Mouse (Mus musculus): ENCODE results near the gene Mlxipl.

Gene Mlxipl

GRCm38 (mm10) chr5:135149820-135150178 lies 60.1 kb downstream of the Mlxipl start:
- TF ChIP-seq GATA4 (IDR thresholded peaks at IDR 0.05; ENCODE audit: insufficient replicate concordance, low read length), result no peak

GRCm38 (mm10) chr5:135156496-135156895 lies 66.8 kb downstream of the Mlxipl start:
- no peak for TF ChIP-seq GATA4 (IDR thresholded peaks at IDR 0.05; ENCODE audit: insufficient replicate concordance, low read length)

- no peak for TF ChIP-seq GATA4 (IDR thresholded peaks at IDR 0.05; ENCODE audit: insufficient replicate concordance, low read length)
These were observed 71.5 kb downstream of the Mlxipl start for GRCm38 (mm10) chr5:135161221-135161620.

- TF ChIP-seq GATA4 (IDR thresholded peaks at IDR 0.05; ENCODE audit: insufficient replicate concordance, low read length), result no peak
These were observed 72.0 kb downstream of the Mlxipl start for GRCm38 (mm10) chr5:135161650-135162049.

GRCm38 (mm10) chr5:135162361-135162760 lies 72.7 kb downstream of the Mlxipl start:
- no peak for TF ChIP-seq GATA4 (IDR thresholded peaks at IDR 0.05; ENCODE audit: insufficient replicate concordance, low read length)

- no peak for TF ChIP-seq GATA4 (IDR thresholded peaks at IDR 0.05; ENCODE audit: insufficient replicate concordance, low read length)
These were observed 73.1 kb downstream of the Mlxipl start for GRCm38 (mm10) chr5:135162821-135163220.

GRCm38 (mm10) chr5:135166909-135167308 lies 77.2 kb downstream of the Mlxipl start:
- TF ChIP-seq GATA4 (IDR thresholded peaks at IDR 0.05; ENCODE audit: insufficient replicate concordance, low read length), result no peak

- no peak for TF ChIP-seq GATA4 (IDR thresholded peaks at IDR 0.05; ENCODE audit: insufficient replicate concordance, low read length)
These were observed 77.8 kb downstream of the Mlxipl start for GRCm38 (mm10) chr5:135167469-135167868.

GRCm38 (mm10) chr5:135168063-135169062 lies 78.7 kb downstream of the Mlxipl start, which contains the start of gene Bcl7b:
Gene Bcl7b (plus strand): TSS chr5:135168283.
- no peak for TF ChIP-seq GATA4 (IDR thresholded peaks at IDR 0.05; ENCODE audit: insufficient replicate concordance, low read length)

GRCm38 (mm10) chr5:135169479-135169878 lies 79.8 kb downstream of the Mlxipl start:
- TF ChIP-seq GATA4 (IDR thresholded peaks at IDR 0.05; ENCODE audit: insufficient replicate concordance, low read length), result no peak

- TF ChIP-seq GATA4 (IDR thresholded peaks at IDR 0.05; ENCODE audit: insufficient replicate concordance, low read length), result no peak
These were observed 82.1 kb downstream of the Mlxipl start for GRCm38 (mm10) chr5:135171688-135172220.

- no peak for TF ChIP-seq GATA4 (IDR thresholded peaks at IDR 0.05; ENCODE audit: insufficient replicate concordance, low read length)
These were observed 83.3 kb downstream of the Mlxipl start for GRCm38 (mm10) chr5:135172986-135173385.

- TF ChIP-seq GATA4 (IDR thresholded peaks at IDR 0.05; ENCODE audit: insufficient replicate concordance, low read length), result no peak
These were observed 85.4 kb downstream of the Mlxipl start for GRCm38 (mm10) chr5:135175086-135175485.

GRCm38 (mm10) chr5:135178523-135178922 lies 88.8 kb downstream of the Mlxipl start:
- no peak for TF ChIP-seq GATA4 (IDR thresholded peaks at IDR 0.05; ENCODE audit: insufficient replicate concordance, low read length)

- no peak for TF ChIP-seq GATA4 (IDR thresholded peaks at IDR 0.05; ENCODE audit: insufficient replicate concordance, low read length)
These were observed 89.3 kb downstream of the Mlxipl start for GRCm38 (mm10) chr5:135178996-135179395.

GRCm38 (mm10) chr5:135179616-135180015 lies 89.9 kb downstream of the Mlxipl start:
- TF ChIP-seq GATA4 (IDR thresholded peaks at IDR 0.05; ENCODE audit: insufficient replicate concordance, low read length), result no peak

Data from liver, adult (tissue).